Mouse (Mus musculus) urinary bladder, postnatal 14 days (tissue): Measurements from ENCODE around the gene Rer1.

Experiments
- DNase-seq: peaks from one replicate; pipeline ENCODE4 v3.0.0; 2021; ENCODE audit warnings: low spot score

The Rer1 gene

DNA sequence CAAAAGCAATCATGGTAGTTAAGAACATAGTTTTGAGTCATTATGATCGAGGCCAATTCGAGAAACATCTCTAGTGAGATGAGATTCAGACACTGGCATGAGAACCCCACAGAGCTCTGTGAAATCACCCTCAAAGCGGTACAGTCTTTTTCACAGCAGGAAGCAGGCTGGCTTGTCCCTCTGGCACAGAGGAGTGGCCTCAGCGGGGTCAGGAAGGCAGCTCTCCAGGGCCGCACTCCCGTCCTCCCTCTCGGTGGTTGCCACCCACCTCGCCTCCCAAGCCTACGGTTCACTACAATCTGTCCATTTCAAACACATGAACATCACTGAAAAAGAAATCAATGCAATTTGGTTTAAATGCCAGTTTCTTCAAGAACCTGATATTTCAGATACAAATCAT is 11.8 kb downstream of the Rer1 start:
- no peak for DNase-seq

DNA sequence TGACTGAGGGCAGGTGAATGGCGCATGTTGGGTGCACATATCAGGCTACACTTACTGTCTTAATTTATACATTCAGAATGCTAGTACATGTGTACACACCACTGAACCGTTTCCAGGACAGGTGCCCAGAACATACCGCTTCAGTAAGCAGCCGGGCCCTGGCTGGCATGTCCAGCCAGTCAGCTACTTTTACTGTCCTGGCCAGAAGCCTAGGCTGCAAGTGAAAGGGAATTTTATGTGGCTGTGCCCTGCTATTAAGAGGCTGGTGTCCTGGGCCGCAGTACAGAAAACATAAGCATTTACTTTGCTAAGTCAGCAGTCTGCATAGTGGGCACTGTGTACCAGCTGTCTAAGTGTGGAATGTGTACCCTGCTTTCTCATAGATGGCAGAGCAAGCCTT is 15.3 kb downstream of the Rer1 start:
- DNase-seq: peak; percentile 35

DNA sequence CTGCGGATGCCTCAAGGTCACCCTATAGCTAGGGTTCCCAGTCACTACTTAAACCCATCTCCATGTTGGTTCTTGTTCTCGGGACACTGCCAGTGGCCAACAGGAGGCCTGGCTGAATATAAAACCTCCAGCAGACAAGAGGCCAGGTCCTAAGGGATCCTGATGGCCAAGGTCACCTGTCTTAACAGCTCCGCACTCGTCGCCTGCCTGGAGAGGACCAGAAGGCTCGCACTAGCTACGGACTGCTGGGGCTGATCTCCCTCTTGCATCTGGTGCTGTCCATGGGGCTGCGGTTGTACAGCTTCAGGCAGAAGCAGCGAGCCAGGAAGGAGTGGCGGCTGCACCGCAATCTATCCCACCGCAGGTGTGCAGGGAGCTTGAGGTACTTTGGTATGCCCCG is 16.0 kb downstream of the Rer1 start:
- no peak for DNase-seq

DNA sequence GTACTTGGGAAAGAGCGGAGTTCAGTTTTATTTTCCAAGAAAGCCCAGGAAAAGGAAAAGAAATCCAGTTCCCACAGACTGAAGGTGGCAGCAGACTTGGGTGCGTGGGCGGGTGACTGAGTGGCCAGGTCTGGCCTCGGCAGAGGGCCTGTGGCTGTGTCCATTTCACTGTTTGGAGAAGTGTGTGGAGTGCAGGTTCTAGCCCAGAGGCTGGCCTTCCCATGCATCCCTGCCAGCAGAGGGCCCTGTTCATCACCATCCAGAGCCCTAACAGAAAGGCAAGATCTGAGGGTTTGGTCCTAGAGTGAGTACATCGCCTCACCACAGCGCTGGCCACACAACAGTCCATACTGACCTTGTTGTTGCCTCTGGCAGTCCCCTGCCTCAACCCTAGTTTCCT is 17.0 kb downstream of the Rer1 start:
- peak; percentile 32 for DNase-seq

- DNase-seq: no peak
These were observed 17.7 kb downstream of the Rer1 start for GRCm38 (mm10) chr4:155068357-155068972.

GRCm38 (mm10) chr4:155066834-155067522 is 19.2 kb downstream of the Rer1 start, which contains the start of gene Pex10:
Gene Pex10 (plus strand): TSS chr4:155067016.
- DNase-seq: peak; percentile 97

- DNase-seq: peak; percentile 91
These were observed 20.0 kb downstream of the Rer1 start for GRCm38 (mm10) chr4:155065970-155066833.

DNA sequence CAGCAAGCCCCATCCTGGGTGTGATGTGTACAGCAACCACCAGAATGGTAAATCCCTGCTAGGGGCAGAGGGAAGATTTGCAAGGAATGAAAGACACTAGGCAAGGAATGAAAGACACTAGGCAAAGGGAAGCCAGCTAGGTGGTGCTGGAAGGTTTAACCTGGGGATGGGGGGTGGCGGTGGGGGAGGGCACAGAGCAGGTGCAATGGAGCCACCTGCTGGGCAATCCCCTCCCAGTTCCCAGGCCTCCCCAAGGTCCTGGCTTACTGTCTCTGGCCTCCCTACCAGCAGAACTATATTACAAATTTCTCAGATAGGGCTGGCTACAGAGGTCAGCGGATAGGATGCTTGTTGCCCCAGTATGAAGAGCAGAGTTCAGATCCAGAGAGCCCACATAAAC is 21.7 kb downstream of the Rer1 start:
- DNase-seq: no peak

DNA sequence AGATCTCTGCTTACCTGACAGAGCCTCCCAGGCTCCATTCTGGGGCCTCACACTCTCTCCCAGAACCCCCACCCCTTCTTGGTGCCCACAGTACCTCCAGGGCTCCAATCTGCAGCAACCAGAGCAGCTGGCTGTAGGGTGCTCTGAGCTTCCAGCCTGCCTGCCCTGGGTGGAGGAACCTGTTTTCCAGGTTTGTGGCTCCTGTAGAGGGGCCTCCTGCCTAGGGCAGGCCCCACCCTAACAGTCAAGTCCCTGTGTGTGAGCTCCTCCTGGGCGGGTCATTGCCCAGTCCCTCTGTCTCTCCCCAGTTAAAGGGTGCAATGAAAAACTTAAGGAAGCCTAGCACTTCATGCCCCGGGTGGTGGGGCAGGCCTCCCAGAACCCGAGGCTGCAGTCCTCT is 22.3 kb downstream of the Rer1 start:
- peak; percentile 87 for DNase-seq

- DNase-seq: peak; percentile 78
These were observed 27.9 kb downstream of the Rer1 start for GRCm38 (mm10) chr4:155058325-155058724.

DNA sequence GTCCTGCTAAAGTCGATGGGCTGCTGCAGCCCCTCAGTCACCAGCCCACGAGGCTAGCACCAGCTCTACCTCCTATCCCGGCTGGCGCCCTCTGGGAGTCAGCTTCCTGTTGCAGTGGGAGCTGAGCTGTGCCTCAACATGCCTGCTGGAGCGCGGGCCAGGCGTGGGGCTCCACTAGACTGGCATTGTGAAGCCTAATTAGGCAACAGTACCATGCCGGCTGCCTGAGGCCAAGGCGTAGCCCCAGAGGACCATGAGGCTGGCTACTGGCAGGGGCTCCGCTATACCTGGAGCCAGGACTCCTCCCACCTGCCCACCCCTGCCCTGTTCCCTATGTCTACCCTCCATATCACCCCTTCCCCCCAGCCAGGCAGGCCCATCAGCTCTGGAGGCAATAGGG is 29.5 kb downstream of the Rer1 start, which contains the start of gene Plch2:
Gene Plch2 (minus strand): TSS at position 61 of the 400 bp plus-strand sequence.
- DNase-seq: peak; percentile 74

DNA sequence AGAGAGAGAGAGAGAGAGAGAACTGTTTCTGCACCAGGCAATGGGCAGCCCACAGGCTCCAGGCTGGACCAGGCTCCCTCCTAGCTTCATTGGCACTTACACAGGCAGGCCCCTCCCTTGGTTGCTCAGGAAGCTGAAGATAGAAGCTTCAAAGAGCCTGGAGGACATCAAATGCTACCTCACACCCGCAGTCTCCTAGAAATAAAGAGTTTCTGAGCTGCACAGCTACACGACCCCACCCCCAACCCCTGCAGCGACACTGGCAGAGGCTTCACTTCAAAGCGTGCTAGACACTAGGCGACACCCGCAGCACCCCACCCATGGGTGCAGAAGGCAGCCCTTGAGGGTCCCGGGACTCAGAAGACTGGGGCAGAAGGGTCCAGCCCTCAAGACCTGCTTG is 36.1 kb downstream of the Rer1 start:
- DNase-seq: no peak

DNA sequence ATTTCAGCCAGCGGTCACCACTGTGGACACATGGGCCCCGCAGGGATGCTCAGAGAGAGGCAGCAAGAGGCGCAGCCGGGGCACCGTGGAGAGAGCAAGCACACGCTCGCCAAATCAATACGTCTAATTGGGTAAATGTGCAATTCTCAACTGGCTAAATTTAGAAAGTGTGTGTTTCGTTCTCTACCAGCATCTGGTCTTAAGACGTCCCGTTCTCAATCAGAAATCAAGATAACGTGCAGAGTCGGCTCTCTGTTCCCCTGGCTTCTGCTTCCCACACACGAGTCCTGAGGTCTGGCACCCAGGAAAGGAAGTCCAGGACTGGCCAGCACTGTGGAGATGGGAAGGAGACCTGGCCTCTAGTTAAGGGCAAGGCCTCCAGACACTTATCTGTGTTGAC is 39.5 kb downstream of the Rer1 start:
- no peak for DNase-seq

GRCm38 (mm10) chr4:155043289-155043625 is 42.9 kb downstream of the Rer1 start:
- no peak for DNase-seq

GRCm38 (mm10) chr4:155042606-155043288 is 43.4 kb downstream of the Rer1 start:
- DNase-seq: no peak

GRCm38 (mm10) chr4:155040696-155041095 is 45.5 kb downstream of the Rer1 start:
- DNase-seq: no peak

DNA sequence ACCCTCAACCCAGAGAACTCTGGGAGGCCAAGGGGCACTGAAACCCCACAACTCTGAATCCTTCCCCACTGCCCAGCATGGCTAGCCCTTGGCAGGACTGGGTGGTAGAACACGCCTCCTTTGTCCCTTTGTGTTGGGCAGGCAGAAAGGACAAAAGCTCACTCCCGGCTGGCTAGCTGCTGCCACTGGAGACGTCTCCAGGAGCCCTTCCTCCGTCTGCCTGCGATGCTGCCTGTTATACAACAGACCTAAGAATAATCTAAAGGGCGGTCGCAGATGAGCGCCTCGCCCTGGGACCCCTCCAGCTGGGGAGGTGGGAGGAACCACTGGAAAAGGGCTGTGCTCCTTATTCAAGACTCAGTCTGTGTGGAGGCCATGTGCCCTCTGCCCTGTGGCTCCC is 46.0 kb downstream of the Rer1 start:
- no peak for DNase-seq

- DNase-seq: no peak
These were observed 51.4 kb downstream of the Rer1 start for GRCm38 (mm10) chr4:155034787-155035186.

GRCm38 (mm10) chr4:155034202-155034601 is 52.0 kb downstream of the Rer1 start:
- DNase-seq: no peak

DNA sequence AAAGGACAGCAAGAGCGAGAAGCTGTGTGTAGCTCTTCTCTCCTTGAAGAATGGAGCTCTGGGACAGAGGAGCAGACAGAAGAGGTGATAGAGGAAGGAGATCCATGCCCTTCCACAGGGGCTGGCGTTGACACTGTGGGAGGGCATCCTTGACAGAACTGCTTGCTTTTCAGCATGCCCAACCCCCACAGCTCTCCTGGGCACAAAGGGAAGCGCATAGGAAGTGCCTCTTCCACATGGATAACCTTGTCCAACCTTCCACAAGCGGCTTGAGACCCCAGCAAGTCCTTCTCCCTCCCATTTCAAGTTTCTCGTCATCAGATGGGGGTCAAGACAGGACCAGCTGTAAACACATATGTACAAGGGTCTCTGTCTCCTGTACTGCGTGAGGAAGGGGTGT is 53.1 kb downstream of the Rer1 start:
- DNase-seq: no peak

GRCm38 (mm10) chr4:155024170-155025010 is 61.8 kb downstream of the Rer1 start:
- DNase-seq: no peak
